Mouse (Mus musculus): ENCODE results near the gene Armc2.
A peak's percentile ranks its signal among the peaks of the same experiment; 100 is the strongest.

The Armc2 gene

DNA sequence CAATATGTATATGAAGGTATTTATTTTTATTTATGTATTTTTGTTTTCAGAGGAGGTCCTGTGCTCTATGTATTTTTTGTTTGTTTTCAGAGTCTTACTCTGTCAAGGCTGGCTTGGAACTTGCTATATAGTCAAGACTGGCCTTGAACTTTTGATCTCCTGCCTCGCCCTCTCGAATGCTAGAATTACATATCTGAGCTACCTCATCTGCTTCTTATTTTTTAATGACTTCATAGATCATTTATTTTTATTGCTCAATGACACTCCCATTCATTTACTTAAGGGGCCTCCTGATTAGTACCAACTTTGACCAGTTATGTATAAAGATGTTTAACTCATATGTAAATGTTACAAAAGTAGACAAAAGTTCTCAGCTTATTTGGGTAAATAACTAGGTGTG is 121.4 kb downstream of the Armc2 start:
- DNase-seq: no peak

DNA sequence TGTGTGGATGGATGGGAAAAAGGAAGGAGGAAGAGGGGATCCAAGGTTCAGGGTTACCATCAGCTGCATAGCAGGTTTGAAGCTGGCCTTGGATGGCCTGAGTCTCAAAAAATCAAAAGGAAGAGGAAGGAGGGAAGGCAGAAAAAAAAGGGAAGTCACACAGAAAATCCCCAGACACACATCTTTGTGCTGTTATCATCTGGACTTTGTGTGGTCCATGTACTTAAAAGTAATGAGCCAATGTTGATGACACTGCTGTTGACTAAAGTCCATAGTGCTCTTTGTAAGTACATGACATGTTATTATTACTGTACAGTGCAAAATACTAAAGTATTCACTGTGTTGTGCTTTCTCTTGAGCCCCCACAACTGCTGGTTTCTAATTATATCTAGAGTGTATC is 121.8 kb downstream of the Armc2 start:
- no peak for DNase-seq

GRCm38 (mm10) chr10:41893433-41894411 is 124.5 kb downstream of the Armc2 start:
- peak in 1 of 2 experiments; percentile 45 for DNase-seq

DNA sequence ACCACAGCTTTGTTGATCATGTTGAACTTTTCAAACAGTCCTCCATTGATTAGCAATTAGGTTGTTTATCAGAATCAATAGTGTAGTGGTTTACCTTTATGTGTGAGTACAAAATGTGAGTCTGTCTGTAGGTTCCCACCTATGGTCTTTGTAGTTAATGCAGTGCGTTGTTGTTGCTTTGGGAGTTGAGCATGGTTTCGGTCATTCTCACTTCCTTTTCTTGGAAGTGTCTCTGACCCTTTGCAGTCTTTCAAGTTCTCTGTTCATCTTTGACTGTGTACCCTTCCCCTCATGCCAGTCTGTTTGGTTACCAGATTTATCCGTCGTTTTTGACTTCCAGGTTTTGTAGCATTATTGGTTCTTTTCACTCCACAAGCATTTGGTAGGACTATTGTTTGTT is 126.9 kb downstream of the Armc2 start:
- DNase-seq: no peak

GRCm38 (mm10) chr10:41890537-41890936 is 127.7 kb downstream of the Armc2 start:
- DNase-seq: no peak

DNA sequence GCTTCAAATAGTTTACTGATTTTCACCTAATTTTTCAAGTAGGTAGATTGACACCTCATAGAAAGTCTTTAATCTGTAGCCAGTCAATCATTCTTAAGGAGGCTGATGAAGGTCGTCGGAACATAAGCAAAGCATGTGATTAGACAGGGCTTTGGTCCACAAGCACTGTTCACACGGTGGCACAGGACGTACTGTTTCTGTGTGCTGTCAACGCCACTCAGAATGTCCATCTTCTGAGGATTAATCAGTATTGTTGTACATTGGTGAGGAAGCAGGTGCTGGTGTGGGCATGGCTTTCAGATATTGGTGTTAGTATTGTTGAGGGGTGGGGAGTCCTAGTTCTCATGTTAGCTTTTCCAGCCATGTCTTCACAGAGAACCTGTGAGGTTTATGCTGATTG is 128.7 kb downstream of the Armc2 start:
- no peak for DNase-seq

DNA sequence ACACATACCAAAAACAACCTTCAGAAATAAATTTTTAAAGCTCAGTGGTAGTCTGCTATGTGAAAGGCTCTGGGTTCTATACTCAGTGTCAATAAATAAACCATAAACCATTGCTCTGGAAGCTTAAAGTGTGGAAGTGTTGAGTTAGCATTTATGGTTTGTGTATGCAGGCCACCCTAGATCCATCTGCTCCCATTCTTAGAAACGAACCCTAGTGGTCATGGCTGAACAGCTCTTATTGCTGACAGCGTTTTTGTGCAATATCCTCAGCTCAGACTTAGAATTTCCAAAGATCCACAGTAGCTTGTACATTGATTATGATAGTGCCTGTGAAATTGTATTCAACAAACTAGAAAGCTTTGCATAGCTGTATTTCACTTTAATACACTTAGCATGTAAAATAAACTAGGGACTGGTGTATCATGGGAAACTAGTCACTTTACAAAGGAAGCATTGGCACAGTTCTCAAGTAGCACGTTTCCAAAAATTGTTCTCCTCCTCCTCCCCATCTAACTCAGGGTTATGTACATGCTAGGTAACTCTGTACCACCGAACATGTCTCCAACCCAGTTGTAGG is 129.8 kb downstream of the Armc2 start:
- peak in 1 of 2 experiments; percentile 44 for DNase-seq

GRCm38 (mm10) chr10:41887080-41887821 is 131.0 kb downstream of the Armc2 start:
- DNase-seq: peak; percentile 98 to 100

GRCm38 (mm10) chr10:41883741-41884575 is 134.3 kb downstream of the Armc2 start:
- DNase-seq: no peak

DNA sequence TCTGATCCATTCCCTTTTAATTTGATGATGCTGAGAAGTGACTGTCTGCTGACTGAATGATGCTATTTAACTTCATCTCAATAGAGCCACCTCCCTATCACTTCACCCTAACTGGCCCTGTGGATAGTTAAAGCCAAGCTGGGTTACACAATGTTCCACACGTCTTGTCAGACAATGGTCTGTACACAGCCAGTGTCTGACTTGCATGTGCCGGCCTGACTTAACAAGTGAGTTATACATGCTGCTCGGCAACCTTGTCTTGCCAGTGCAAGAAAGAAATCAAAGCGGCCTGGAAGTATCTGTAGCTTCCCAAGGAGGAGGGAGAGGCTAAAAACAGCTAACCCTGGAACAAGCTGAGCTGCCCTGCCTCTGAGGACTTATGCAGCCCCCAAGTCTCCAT is 136.8 kb downstream of the Armc2 start:
- DNase-seq: no peak

DNA sequence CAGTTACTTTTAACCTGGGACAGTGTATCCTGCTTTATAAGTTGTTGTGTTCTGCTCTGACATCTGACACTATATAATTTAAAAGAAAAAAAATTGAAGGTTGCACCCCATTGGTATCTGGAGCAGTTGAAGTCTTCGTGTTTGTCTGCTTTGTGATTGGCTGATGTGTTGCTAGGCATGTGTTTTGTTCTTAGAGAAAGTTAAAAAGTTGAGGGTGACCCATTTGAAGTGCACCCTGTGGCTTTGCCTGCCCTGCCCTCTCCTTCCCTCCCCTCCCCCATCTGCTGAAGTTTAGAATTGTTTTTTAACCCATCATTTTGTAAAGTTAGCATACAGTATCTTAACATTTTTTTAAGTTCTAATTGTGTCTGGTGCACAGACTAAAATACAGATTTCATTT is 137.5 kb downstream of the Armc2 start:
- no peak for DNase-seq

- peak in 1 of 2 experiments; percentile 52 for DNase-seq
Measured at GRCm38 (mm10) chr10:41880206-41880605, 138.0 kb downstream of the Armc2 start.

DNA sequence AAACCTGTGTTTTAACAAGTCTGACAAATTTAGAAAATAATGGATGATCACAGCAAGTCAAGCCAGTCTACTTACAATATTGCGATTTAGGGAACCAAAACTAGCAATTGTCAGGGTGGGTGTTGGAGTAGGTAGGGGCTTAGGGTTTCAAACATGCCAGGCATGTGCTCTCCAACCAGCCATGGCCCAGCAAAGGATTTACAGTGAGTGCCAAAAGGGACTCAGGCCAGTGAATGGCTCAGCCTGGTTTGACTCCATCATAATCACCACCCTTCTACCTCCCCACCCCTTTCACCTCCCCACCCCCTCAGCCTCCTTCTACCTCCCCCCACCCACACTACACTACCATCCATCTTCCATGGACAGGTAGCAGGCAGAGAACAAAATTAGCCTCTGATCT is 138.6 kb downstream of the Armc2 start:
- no peak for DNase-seq

GRCm38 (mm10) chr10:41878344-41878743 is 139.9 kb downstream of the Armc2 start:
- DNase-seq: no peak

- no peak for DNase-seq
Measured at GRCm38 (mm10) chr10:41875624-41876023, 142.6 kb downstream of the Armc2 start.

GRCm38 (mm10) chr10:41871564-41871963 is 146.7 kb downstream of the Armc2 start:
- DNase-seq: no peak

DNA sequence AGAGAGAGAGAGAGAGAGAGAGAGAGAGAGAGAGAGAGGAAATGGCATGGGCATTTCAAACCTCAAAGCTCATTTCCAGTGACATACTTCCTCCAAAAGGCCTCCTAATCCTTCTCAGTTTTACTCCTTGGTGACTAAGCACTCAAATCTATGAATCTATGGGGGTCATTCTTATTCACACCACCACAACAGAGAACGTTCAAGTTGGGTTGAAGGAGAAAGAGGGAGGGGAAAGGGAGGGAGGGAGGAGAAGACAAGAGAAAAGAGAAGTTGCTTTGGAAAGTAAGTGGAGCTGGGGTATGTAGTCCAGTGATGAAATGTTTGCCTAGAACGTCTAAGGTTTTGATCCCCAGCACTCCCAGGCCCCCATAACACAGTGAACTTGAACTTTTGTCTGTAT is 148.1 kb downstream of the Armc2 start:
- DNase-seq: no peak

GRCm38 (mm10) chr10:41867956-41868355 is 150.3 kb downstream of the Armc2 start:
- no peak for DNase-seq

- no peak for DNase-seq
Measured at GRCm38 (mm10) chr10:41866838-41867154, 151.4 kb downstream of the Armc2 start.

GRCm38 (mm10) chr10:41866069-41866837 is 152.0 kb downstream of the Armc2 start:
- no peak for DNase-seq

Measured in cerebellum, postnatal 25 days (tissue).